Mouse (Mus musculus): ENCODE data around the gene Impdh2. TPM values are rescaled to one million over a fixed set of nuclear protein-coding genes. Genes with fewer than 3 reads are reported as not detected.
"Not testable (repeated sequence)": the region's sequence is repeated elsewhere in the genome, so short reads cannot be mapped to it uniquely, and the experiment has no call there.

Gene Impdh2
- polyA plus RNA-seq, 1 experiment, result 387 TPM

GRCm38 (mm10) chr9:108601986-108602385 is 41.9 kb downstream of the Impdh2 start:
- TF ChIP-seq EP300 (IDR thresholded peaks at IDR 0.05; ENCODE audit: insufficient read depth, low read depth, low read length) (no peak), POLR2A (IDR thresholded peaks at IDR 0.05; ENCODE audit: insufficient read depth, low read length) (no peak), CTCF (IDR thresholded peaks at IDR 0.05; ENCODE audit: low read depth, low read length) (no peak)
- peaks cover 3% of the 10 kb centered on the region for H3K4me1 ChIP-seq (ENCODE audit: control insufficient read depth, insufficient read depth, low read length)
- H3K9me3 ChIP-seq (replicated peaks; ENCODE audit: control insufficient read depth, insufficient read depth, low read length, poor library complexity, severe bottlenecking), result no peaks in the 10 kb centered on the region
- no peak overlapping the region for H3K9ac ChIP-seq (ENCODE audit: low read depth, poor library complexity, severe bottlenecking)
- H3K36me3 ChIP-seq (ENCODE audit: control insufficient read depth, insufficient read depth, low read length, poor library complexity, severe bottlenecking), result peaks cover 19% of the 10 kb centered on the region
- no peak overlapping the region for H3K4me3 ChIP-seq (ENCODE audit: low read depth, low read length)
- no peaks in the 10 kb centered on the region for H3K27me3 ChIP-seq (ENCODE audit: control insufficient read depth, insufficient read depth, low read length, poor library complexity, severe bottlenecking)
- no peak overlapping the region for H3K27ac ChIP-seq (ENCODE audit: insufficient read depth, low read length)

GRCm38 (mm10) chr9:108607929-108608328 is 47.8 kb downstream of the Impdh2 start:
- not testable (repeated sequence) for H3K9ac ChIP-seq (ENCODE audit: low read depth, poor library complexity, severe bottlenecking); H3K4me1 ChIP-seq (ENCODE audit: control insufficient read depth, insufficient read depth, low read length)
- H3K36me3 ChIP-seq (ENCODE audit: control insufficient read depth, insufficient read depth, low read length, poor library complexity, severe bottlenecking), result peaks cover 75% of the 10 kb centered on the region

GRCm38 (mm10) chr9:108608889-108609288 is 48.8 kb downstream of the Impdh2 start:
- Histone ChIP-seq H3K27ac (ENCODE audit: insufficient read depth, low read length) (no peak overlapping the region), H3K4me3 (ENCODE audit: low read depth, low read length) (no peak overlapping the region), H3K27me3 (ENCODE audit: control insufficient read depth, insufficient read depth, low read length, poor library complexity, severe bottlenecking) (no peaks in the 10 kb centered on the region), H3K9me3 (replicated peaks; ENCODE audit: control insufficient read depth, insufficient read depth, low read length, poor library complexity, severe bottlenecking) (no peaks in the 10 kb centered on the region), H3K36me3 (ENCODE audit: control insufficient read depth, insufficient read depth, low read length, poor library complexity, severe bottlenecking) (peaks cover 76% of the 10 kb centered on the region), H3K9ac (ENCODE audit: low read depth, poor library complexity, severe bottlenecking) (no peak overlapping the region), H3K4me1 (ENCODE audit: control insufficient read depth, insufficient read depth, low read length) (peaks cover 3% of the 10 kb centered on the region)
- no peak for TF ChIP-seq EP300 (IDR thresholded peaks at IDR 0.05; ENCODE audit: insufficient read depth, low read depth, low read length)
- TF ChIP-seq CTCF (IDR thresholded peaks at IDR 0.05; ENCODE audit: low read depth, low read length), result no peak
- no peak for TF ChIP-seq POLR2A (IDR thresholded peaks at IDR 0.05; ENCODE audit: insufficient read depth, low read length)

More at GRCm38 (mm10) chr9:108607929-108608328, 47.8 kb downstream of the Impdh2 start:
- not testable (repeated sequence) for H3K9me3 ChIP-seq (replicated peaks; ENCODE audit: control insufficient read depth, insufficient read depth, low read length, poor library complexity, severe bottlenecking); H3K4me3 ChIP-seq (ENCODE audit: low read depth, low read length); H3K27ac ChIP-seq (ENCODE audit: insufficient read depth, low read length); H3K27me3 ChIP-seq (ENCODE audit: control insufficient read depth, insufficient read depth, low read length, poor library complexity, severe bottlenecking)

- Histone ChIP-seq H3K27ac (ENCODE audit: insufficient read depth, low read length) (no peak overlapping the region), H3K27me3 (ENCODE audit: control insufficient read depth, insufficient read depth, low read length, poor library complexity, severe bottlenecking) (no peaks in the 10 kb centered on the region), H3K9me3 (replicated peaks; ENCODE audit: control insufficient read depth, insufficient read depth, low read length, poor library complexity, severe bottlenecking) (no peaks in the 10 kb centered on the region), H3K4me1 (ENCODE audit: control insufficient read depth, insufficient read depth, low read length) (no peaks in the 10 kb centered on the region), H3K4me3 (ENCODE audit: low read depth, low read length) (no peak overlapping the region), H3K36me3 (ENCODE audit: control insufficient read depth, insufficient read depth, low read length, poor library complexity, severe bottlenecking) (peaks cover 91% of the 10 kb centered on the region), H3K9ac (ENCODE audit: low read depth, poor library complexity, severe bottlenecking) (no peak overlapping the region)
- TF ChIP-seq POLR2A (IDR thresholded peaks at IDR 0.05; ENCODE audit: insufficient read depth, low read length) (no peak), EP300 (IDR thresholded peaks at IDR 0.05; ENCODE audit: insufficient read depth, low read depth, low read length) (no peak)
Observed at GRCm38 (mm10) chr9:108611488-108611887, 51.4 kb downstream of the Impdh2 start.

Other genes starting within 250 kb of the Impdh2 start
- 172 and 194 TPM in 2 replicates for gene Gpx1, start 221.4 kb upstream of the Impdh2 start, polyA plus RNA-seq (2011; ENCODE audit: insufficient read depth, insufficient read length, low read depth, missing spikeins)
- 69.5 and 69.9 TPM in 2 replicates for gene Usp4, start 212.4 kb upstream of the Impdh2 start, polyA plus RNA-seq (2011; ENCODE audit: insufficient read depth, insufficient read length, low read depth, missing spikeins)
- not detected in 2 replicates for gene 1700102P08Rik, start 167.5 kb upstream of the Impdh2 start, polyA plus RNA-seq (2011; ENCODE audit: insufficient read depth, insufficient read length, low read depth, missing spikeins)
- gene Ccdc36, start 131.8 kb upstream of the Impdh2 start, polyA plus RNA-seq (2011; ENCODE audit: insufficient read depth, insufficient read length, low read depth, missing spikeins), result 0.96 and 1.2 TPM in 2 replicates
- gene BC048562, start 123.8 kb upstream of the Impdh2 start, polyA plus RNA-seq (2011; ENCODE audit: insufficient read depth, insufficient read length, low read depth, missing spikeins), result not detected in 2 replicates
- gene Ccdc71, start 99.8 kb upstream of the Impdh2 start, polyA plus RNA-seq (2011; ENCODE audit: insufficient read depth, insufficient read length, low read depth, missing spikeins), result 26.4 and 31.6 TPM in 2 replicates
- 5.8 and 6.4 TPM in 2 replicates for gene Klhdc8b, start 98.7 kb upstream of the Impdh2 start, polyA plus RNA-seq (2011; ENCODE audit: insufficient read depth, insufficient read length, low read depth, missing spikeins)
- gene Lamb2, start 80.5 kb upstream of the Impdh2 start, polyA plus RNA-seq (2011; ENCODE audit: insufficient read depth, insufficient read length, low read depth, missing spikeins), result 27.4 and 39.0 TPM in 2 replicates
- gene Usp19, start 69.7 kb upstream of the Impdh2 start, polyA plus RNA-seq (2011; ENCODE audit: insufficient read depth, insufficient read length, low read depth, missing spikeins), result 86.0 and 90.9 TPM in 2 replicates
- gene Qars, start 52.6 kb upstream of the Impdh2 start, polyA plus RNA-seq (2011; ENCODE audit: insufficient read depth, insufficient read length, low read depth, missing spikeins), result 348 and 395 TPM in 2 replicates
- 139 and 145 TPM in 2 replicates for gene Qrich1, start 43.5 kb upstream of the Impdh2 start, polyA plus RNA-seq (2011; ENCODE audit: insufficient read depth, insufficient read length, low read depth, missing spikeins)
- gene Ndufaf3, start 7.1 kb downstream of the Impdh2 start, polyA plus RNA-seq (2011; ENCODE audit: insufficient read depth, insufficient read length, low read depth, missing spikeins), result 24.7 and 29.7 TPM in 2 replicates
- gene Dalrd3, start 9.6 kb downstream of the Impdh2 start, polyA plus RNA-seq (2011; ENCODE audit: insufficient read depth, insufficient read length, low read depth, missing spikeins), result 32.7 and 38.9 TPM in 2 replicates
- 24.6 and 24.7 TPM in 2 replicates for gene Wdr6, start 18.5 kb downstream of the Impdh2 start, polyA plus RNA-seq (2011; ENCODE audit: insufficient read depth, insufficient read length, low read depth, missing spikeins)
- gene P4htm, start 37.4 kb downstream of the Impdh2 start, polyA plus RNA-seq (2011; ENCODE audit: insufficient read depth, insufficient read length, low read depth, missing spikeins), result 2.4 TPM in 2 replicates
- gene Arih2, start 89.1 kb downstream of the Impdh2 start, polyA plus RNA-seq (2011; ENCODE audit: insufficient read depth, insufficient read length, low read depth, missing spikeins), result 131 and 133 TPM in 2 replicates
- gene Slc25a20, start 101.8 kb downstream of the Impdh2 start, polyA plus RNA-seq (2011; ENCODE audit: insufficient read depth, insufficient read length, low read depth, missing spikeins), result 30.1 and 35.7 TPM in 2 replicates
- 58.4 and 72.2 TPM in 2 replicates for gene Prkar2a, start 129.0 kb downstream of the Impdh2 start, polyA plus RNA-seq (2011; ENCODE audit: insufficient read depth, insufficient read length, low read depth, missing spikeins)
- 37.4 and 39.5 TPM in 2 replicates for gene Ip6k2, start 223.5 kb downstream of the Impdh2 start, polyA plus RNA-seq (2011; ENCODE audit: insufficient read depth, insufficient read length, low read depth, missing spikeins)
- 10.3 and 11.8 TPM in 2 replicates for gene Nckipsd, start 248.1 kb downstream of the Impdh2 start, polyA plus RNA-seq (2011; ENCODE audit: insufficient read depth, insufficient read length, low read depth, missing spikeins)